Mouse (Mus musculus): Measurements from ENCODE around the gene Gys1. TPM values are rescaled to one million over a fixed set of nuclear protein-coding genes. Genes with fewer than 3 reads are reported as not detected.

Gys1 gene
- polyA plus RNA-seq, 1 experiment from 2014 or later, result 26.0 TPM

DNA sequence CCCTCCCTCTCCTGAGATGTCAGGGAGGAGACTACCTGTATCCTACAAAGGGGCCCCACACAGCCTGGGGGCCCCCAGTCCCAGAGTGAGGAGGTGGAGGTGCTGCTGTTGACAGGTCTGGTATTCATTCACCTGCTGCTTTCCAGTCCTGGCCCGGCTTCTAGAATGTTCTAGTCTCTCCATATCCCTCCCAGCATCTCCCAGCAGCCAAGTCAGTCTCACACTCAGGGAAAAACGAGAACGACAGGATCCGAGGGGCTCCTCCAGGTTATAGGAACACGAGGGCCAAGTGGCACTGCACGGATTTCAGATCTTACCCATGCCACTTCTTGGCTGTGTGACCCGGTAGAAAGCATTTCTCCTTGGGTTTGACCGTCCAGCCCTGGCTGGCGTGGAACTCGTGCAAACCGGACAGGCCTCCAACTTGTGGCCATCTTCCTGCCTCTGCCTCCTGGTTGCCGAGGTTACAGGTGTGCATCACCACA lies 19.9 kb upstream of the Gys1 start:
- Histone ChIP-seq H3K4me2 (ENCODE audit: low read length) (no peak overlapping the region), H3K9me3 (replicated peaks; ENCODE audit: low read length) (no peaks in the 10 kb centered on the region), H3K27ac (no peak overlapping the region), H3K4me1 (replicated peaks; ENCODE audit: insufficient read depth, low read length) (peaks cover 9% of the 10 kb centered on the region), H3K36me3 (ENCODE audit: insufficient read depth, low read length) (no peaks in the 10 kb centered on the region), H3K27me3 (ENCODE audit: insufficient read depth, low read length) (peaks cover 33% of the 10 kb centered on the region), H3K9ac (ENCODE audit: low read depth, low read length) (no peak overlapping the region), H3K4me3 (replicated peaks; ENCODE audit: low read depth, low read length) (no peak overlapping the region)
- DNase-seq (ENCODE audit: low spot score) (no peak), ATAC-seq (replicated peaks; ENCODE audit: low FRiP score, low read depth) (no peak)
- TF ChIP-seq CTCF (IDR thresholded peaks at IDR 0.05; ENCODE audit: low read depth), result no peak
- 41% methylated on average over 12 of the region's 12 CpGs for WGBS

DNA sequence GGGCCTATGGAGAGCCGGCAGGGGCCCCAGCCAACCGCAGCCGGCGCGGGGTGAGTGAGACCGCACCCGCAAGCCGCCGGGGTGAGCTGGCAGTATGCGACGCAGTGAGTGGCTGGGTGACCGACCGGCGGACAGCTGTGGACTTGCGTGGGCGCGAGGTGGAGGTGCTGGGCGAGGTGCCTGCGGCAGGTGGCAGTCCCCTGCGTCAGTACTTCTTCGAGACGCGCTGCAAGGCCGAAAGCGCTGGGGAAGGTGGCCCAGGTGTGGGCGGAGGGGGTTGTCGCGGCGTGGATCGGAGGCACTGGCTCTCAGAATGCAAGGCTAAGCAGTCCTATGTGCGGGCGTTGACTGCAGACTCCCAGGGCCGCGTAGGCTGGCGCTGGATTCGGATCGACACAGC lies 19.0 kb upstream of the Gys1 start:
- H3K4me2 ChIP-seq (ENCODE audit: low read length), result peak overlapping the region; percentile 18; the same call in 1 of the 2 replicates
- H3K4me1 ChIP-seq (replicated peaks; ENCODE audit: insufficient read depth, low read length), result peaks cover 9% of the 10 kb centered on the region
- no peak overlapping the region for H3K27ac ChIP-seq
- TF ChIP-seq CTCF (IDR thresholded peaks at IDR 0.05; ENCODE audit: low read depth), result no peak
- ATAC-seq (replicated peaks; ENCODE audit: low FRiP score, low read depth) (no peak), DNase-seq (ENCODE audit: low spot score) (no peak)
- peaks cover 30% of the 10 kb centered on the region for H3K27me3 ChIP-seq (ENCODE audit: insufficient read depth, low read length)
- no peak overlapping the region for H3K9ac ChIP-seq (ENCODE audit: low read depth, low read length)
- WGBS, result 15% methylated on average over 37 of the region's 37 CpGs
- H3K9me3 ChIP-seq (replicated peaks; ENCODE audit: low read length), result no peaks in the 10 kb centered on the region
- no peak overlapping the region; the same call in 1 of the 2 replicates for H3K4me3 ChIP-seq (replicated peaks; ENCODE audit: low read depth, low read length)
- H3K36me3 ChIP-seq (ENCODE audit: insufficient read depth, low read length), result no peaks in the 10 kb centered on the region

DNA sequence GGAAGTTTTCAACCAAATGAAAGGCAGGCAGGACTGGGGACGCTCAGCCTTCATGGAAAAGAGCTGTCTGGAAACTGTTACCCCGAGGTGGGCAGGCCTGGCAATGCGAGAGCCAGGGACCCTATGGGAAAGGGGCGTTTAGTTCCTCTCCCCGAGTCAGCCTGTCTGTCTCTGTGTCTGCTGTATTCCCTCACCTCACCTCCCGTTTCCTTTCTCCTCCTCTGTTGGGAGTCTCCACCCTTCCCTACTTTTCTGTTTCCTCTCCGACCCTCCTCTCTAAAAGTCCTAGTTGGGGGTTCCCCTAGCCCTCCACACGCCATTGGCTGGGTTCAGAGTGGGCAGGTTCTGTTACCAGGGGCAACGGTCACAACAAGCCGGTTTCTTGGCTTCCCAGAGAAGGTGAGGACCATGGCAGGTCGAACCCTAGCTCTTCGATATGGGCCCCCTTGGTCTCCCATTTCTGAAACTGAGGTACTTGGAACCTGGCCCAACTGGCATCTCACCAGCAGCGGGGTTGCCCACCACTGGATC lies 16.6 kb upstream of the Gys1 start:
- Histone ChIP-seq H3K4me3 (replicated peaks; ENCODE audit: low read depth, low read length) (no peak overlapping the region), H3K4me1 (replicated peaks; ENCODE audit: insufficient read depth, low read length) (peaks cover 9% of the 10 kb centered on the region), H3K27ac (no peak overlapping the region), H3K27me3 (ENCODE audit: insufficient read depth, low read length) (peaks cover 27% of the 10 kb centered on the region), H3K4me2 (ENCODE audit: low read length) (no peak overlapping the region), H3K9me3 (replicated peaks; ENCODE audit: low read length) (no peaks in the 10 kb centered on the region), H3K36me3 (ENCODE audit: insufficient read depth, low read length) (peaks cover 18% of the 10 kb centered on the region), H3K9ac (ENCODE audit: low read depth, low read length) (no peak overlapping the region)
- no peak for DNase-seq (ENCODE audit: low spot score)
- 10% methylated on average over 13 of the region's 13 CpGs for WGBS
- TF ChIP-seq CTCF (IDR thresholded peaks at IDR 0.05; ENCODE audit: low read depth), result no peak
- ATAC-seq (replicated peaks; ENCODE audit: low FRiP score, low read depth), result no peak

DNA sequence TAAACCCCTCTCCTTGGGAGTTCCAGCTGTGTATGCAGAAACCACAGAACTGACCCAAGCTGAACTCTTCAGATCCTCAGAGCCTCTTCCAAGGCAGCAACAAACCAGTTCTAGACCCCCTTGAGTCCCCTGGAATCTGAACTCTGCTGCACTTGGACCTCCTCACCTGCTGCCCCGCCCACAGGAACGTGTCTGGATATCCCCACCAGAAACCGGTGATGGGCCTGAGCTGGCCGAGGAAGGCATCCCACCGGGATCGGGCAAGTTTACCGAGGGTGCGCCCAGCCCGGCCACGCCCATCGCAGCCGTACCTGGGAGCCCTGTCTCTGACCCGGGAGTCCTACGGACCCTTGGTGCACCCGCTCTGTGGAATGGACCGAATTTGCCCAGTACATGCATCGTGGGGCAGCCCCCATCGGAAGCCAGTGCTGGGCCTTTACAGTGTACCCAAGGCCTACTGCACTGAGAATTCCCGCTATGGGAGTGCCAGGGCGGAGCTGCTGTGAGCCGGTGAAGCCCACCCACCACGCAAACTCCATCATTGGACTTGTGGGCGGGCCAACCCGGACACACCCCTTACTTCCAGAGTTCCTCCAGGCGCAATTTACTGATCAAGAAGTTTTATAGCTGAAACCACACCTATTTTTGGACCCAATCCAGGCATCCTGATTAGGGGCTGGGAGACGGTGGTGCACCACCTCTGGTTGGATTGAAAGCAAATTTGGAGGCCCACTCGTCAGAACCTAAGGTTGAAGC lies 14.6 kb upstream of the Gys1 start:
- TF ChIP-seq CTCF (IDR thresholded peaks at IDR 0.05; ENCODE audit: low read depth), result no peak
- no peaks in the 10 kb centered on the region for H3K9me3 ChIP-seq (replicated peaks; ENCODE audit: low read length)
- H3K27ac ChIP-seq, result no peak overlapping the region
- ATAC-seq (replicated peaks; ENCODE audit: low FRiP score, low read depth) (no peak), DNase-seq (ENCODE audit: low spot score) (no peak)
- H3K27me3 ChIP-seq (ENCODE audit: insufficient read depth, low read length), result peaks cover 17% of the 10 kb centered on the region
- 17% methylated on average over 27 of the region's 27 CpGs for WGBS
- no peak overlapping the region for H3K4me3 ChIP-seq (replicated peaks; ENCODE audit: low read depth, low read length)
- H3K4me1 ChIP-seq (replicated peaks; ENCODE audit: insufficient read depth, low read length), result no peaks in the 10 kb centered on the region; the same call in none of the 2 replicates
- H3K4me2 ChIP-seq (ENCODE audit: low read length), result no peak overlapping the region
- peaks cover 38% of the 10 kb centered on the region for H3K36me3 ChIP-seq (ENCODE audit: insufficient read depth, low read length)
- H3K9ac ChIP-seq (ENCODE audit: low read depth, low read length), result no peak overlapping the region

DNA sequence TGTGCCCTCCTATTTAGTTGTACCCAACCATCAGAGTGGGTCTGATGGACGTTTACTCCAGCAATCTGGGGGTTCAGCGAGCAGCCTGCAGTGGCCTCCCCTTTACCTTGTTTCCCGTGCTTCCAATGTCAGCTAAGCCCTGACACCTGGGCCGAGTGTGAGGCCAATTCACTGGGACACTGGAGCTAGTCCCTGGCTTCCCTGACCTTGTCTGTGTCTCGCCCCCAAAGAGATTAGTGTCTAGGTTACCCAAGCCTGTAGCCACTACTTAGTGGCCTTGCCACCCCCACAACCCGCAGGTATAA lies 14.1 kb upstream of the Gys1 start, which contains the start of gene Lhb:
Lhb (plus strand) TSS at position 206 of the 305 bp plus-strand sequence.
- H3K4me2 ChIP-seq (ENCODE audit: low read length), result no peak within 1 kb of the TSS
- no peak within 1 kb of the TSS for H3K9ac ChIP-seq (ENCODE audit: low read depth, low read length)
- 52% methylated on average over 6 of the region's 6 CpGs for WGBS
- no peak for DNase-seq (ENCODE audit: low spot score)
- ATAC-seq (replicated peaks; ENCODE audit: low FRiP score, low read depth), result no peak
- no peaks in the 10 kb centered on the region for H3K9me3 ChIP-seq (replicated peaks; ENCODE audit: low read length)
- peaks cover 42% of the 10 kb centered on the region for H3K36me3 ChIP-seq (ENCODE audit: insufficient read depth, low read length)
- H3K4me1 ChIP-seq (replicated peaks; ENCODE audit: insufficient read depth, low read length), result no peaks in the 10 kb centered on the region; the same call in none of the 2 replicates
- no peak within 1 kb of the TSS for H3K27ac ChIP-seq
- H3K4me3 ChIP-seq (replicated peaks; ENCODE audit: low read depth, low read length), result no peak within 1 kb of the TSS
- TF ChIP-seq CTCF (IDR thresholded peaks at IDR 0.05; ENCODE audit: low read depth), result no peak
- H3K27me3 ChIP-seq (ENCODE audit: insufficient read depth, low read length), result peaks cover 12% of the 10 kb centered on the region

DNA sequence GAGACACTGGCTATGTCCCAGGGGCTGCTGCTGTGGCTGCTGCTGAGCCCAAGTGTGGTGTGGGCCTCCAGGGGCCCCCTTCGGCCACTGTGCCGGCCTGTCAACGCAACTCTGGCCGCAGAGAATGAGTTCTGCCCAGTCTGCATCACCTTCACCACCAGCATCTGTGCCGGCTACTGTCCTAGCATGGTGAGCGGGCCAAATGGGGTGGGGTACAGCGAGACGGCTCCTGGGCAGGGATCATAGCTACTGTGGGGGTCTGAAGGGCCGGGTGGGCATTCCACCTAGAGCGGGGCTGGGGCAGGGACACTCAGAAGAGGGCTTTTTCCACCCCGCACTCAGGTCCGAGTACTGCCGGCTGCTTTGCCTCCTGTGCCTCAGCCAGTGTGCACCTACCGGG lies 13.4 kb upstream of the Gys1 start:
- Histone ChIP-seq H3K4me3 (replicated peaks; ENCODE audit: low read depth, low read length) (no peak overlapping the region), H3K9ac (ENCODE audit: low read depth, low read length) (no peak overlapping the region), H3K27me3 (ENCODE audit: insufficient read depth, low read length) (peaks cover 6% of the 10 kb centered on the region; the same call in 1 of the 2 replicates), H3K4me1 (replicated peaks; ENCODE audit: insufficient read depth, low read length) (no peaks in the 10 kb centered on the region; the same call in 1 of the 2 replicates), H3K27ac (no peak overlapping the region), H3K36me3 (ENCODE audit: insufficient read depth, low read length) (peaks cover 42% of the 10 kb centered on the region), H3K4me2 (ENCODE audit: low read length) (no peak overlapping the region), H3K9me3 (replicated peaks; ENCODE audit: low read length) (no peaks in the 10 kb centered on the region)
- DNase-seq (ENCODE audit: low spot score) (no peak), ATAC-seq (replicated peaks; ENCODE audit: low FRiP score, low read depth) (no peak)
- TF ChIP-seq CTCF (IDR thresholded peaks at IDR 0.05; ENCODE audit: low read depth), result no peak
- 88% methylated on average over 14 of the region's 14 CpGs for WGBS

Data from kidney, postnatal 0 days (tissue).